Mouse (Mus musculus): ENCODE results near the gene Hebp1.
A peak's percentile ranks its signal among the peaks of the same experiment; 100 is the strongest.

Gene Hebp1

DNA sequence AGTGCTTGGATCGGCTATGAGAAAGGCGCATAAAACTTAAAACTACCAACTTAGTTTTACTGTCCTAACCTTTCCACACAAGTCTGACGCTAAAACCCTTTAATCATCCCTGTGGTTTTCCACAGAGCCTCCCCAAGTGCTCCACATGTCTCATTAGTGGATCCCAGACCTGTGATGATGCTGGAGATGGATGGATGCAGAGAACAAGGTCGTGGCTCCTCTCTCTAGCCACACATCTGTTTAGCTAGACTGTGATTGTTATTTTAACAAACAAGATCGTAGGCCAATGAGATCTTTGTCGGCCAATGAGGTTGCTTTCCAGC is 84.7 kb downstream of the Hebp1 start:
- DNase-seq (ENCODE audit: low spot score) = peak; percentile 20

DNA sequence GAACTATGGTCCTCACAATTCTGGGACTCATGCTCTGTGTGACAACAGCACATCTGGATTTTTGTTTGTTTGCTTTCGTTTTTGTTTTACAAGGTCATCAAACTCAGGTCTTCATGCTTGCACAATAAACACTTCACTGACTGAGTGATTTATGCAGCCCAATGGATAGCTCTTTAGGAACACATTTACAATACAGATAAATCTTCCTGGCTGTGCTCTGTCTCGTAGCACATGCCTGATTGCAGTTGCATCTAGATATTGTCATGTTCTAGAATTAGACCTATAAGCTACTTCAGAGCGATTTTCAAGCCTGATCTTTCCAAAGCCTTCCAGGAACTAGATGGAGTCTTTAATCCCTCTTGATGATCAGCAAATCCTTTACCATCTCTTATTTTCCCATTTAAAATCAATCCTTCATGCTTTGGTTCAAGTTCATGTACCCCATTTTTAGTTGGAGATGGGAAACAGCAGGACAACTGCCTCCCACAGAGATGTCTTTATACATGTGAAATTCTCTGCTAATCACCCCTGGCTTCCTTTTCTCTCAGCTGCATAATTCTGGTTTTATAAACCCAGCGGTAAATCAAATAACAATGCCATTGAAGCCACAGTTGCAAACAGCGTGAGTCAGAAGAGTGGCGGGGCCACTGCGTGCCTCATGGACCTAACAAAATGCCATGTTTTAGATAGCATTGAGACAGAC is 85.3 kb downstream of the Hebp1 start:
- DNase-seq (ENCODE audit: low spot score) = no peak

- DNase-seq (ENCODE audit: low spot score) = no peak
Observed at GRCm38 (mm10) chr6:135107014-135107413, 90.8 kb downstream of the Hebp1 start.

GRCm38 (mm10) chr6:135102736-135103303 is 95.0 kb downstream of the Hebp1 start:
- no peak for DNase-seq (ENCODE audit: low spot score)

DNA sequence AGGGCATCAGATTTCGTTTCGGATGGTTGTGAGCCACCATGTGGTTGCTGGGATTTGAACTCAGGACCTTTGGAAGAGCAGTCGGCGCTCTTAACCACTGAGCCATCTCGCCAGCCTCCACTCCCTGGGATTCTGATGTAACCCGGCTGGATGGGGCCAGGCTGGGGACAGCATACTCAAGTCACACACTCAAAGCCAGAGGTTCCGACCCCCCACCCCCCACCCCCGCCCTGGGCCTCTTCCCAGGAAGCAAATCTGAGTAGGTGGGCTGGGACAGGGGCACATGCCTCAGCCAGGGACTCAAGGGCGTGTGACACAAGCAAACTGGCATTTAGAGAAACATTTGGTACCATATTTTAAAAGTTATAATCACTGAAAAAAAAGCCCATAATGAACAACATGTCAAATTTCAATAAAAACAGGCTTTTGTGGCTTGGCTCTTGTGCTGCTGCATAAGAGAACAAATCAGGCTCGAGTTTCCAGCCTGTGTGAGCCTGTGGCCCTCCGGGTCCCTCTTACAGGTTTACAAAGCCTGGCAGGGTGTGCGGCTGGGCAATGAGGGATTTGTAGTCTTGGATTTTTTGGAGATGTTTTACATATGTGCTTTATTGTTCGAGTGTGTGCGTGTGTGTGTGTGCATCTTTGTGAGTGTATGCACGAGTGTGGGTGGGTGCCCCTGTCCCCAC is 96.9 kb downstream of the Hebp1 start:
- DNase-seq (ENCODE audit: low spot score) = no peak

DNA sequence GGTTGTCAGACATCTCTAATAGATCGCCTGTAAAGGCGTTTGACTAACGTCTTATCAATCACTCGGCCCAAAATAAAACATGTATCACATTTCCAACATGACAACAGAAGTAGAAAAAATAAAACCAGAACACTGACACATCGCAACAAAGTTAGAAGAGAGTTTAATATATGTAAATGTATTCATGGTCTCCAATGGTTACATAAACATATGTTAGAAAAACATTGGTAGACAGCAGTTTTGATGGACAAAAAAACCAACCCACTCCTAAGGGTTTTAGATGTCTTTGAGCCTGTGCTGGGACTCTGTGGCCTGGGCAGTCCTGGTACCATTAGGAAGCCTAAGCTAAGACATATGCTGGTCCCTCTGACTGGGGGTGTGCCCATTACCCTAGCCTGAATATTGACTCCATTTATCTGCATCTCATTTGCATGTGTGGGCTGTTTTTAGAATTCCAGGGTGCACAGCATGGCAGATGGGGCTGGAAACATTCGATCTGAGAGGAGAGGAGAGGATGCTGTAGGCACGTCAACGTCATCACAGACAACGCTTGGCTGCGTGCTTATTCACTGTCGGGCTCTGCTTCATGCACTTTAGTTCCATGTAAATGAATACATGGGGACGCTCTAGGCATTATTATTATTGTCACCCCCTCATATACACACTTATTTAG is 104.9 kb downstream of the Hebp1 start:
- DNase-seq (ENCODE audit: low spot score) = no peak

GRCm38 (mm10) chr6:135090661-135091060 is 107.2 kb downstream of the Hebp1 start:
- DNase-seq (ENCODE audit: low spot score) = no peak

- peak; percentile 55 for DNase-seq (ENCODE audit: low spot score)
Observed at GRCm38 (mm10) chr6:135089786-135090185, 108.0 kb downstream of the Hebp1 start.

- peak; percentile 94 for DNase-seq (ENCODE audit: low spot score)
Observed at GRCm38 (mm10) chr6:135087721-135088451, 109.9 kb downstream of the Hebp1 start.
